Mouse (Mus musculus) spleen, adult 12 weeks (tissue): Measurements from ENCODE around the gene Got2.
A peak's percentile ranks its signal among the peaks of the same experiment; 100 is the strongest.

ENCODE experiments used
- DNase-seq: peaks from one replicate; pipeline ENCODE4 v3.0.0; 2022; ENCODE audit warnings: low spot score

Gene Got2

GRCm38 (mm10) chr8:95888285-95889136 is at the start of gene Got2:
Gene Got2 (minus strand): TSS chr8:95888547.
- peak; percentile 91 for DNase-seq

- DNase-seq, result no peak
These were observed 44.5 kb upstream of the Got2 start for GRCm38 (mm10) chr8:95932841-95933240.

GRCm38 (mm10) chr8:95929821-95930220 is 41.5 kb upstream of the Got2 start:
- DNase-seq, result no peak

- DNase-seq, result no peak
These were observed 27.8 kb upstream of the Got2 start for GRCm38 (mm10) chr8:95916106-95916505.

DNA sequence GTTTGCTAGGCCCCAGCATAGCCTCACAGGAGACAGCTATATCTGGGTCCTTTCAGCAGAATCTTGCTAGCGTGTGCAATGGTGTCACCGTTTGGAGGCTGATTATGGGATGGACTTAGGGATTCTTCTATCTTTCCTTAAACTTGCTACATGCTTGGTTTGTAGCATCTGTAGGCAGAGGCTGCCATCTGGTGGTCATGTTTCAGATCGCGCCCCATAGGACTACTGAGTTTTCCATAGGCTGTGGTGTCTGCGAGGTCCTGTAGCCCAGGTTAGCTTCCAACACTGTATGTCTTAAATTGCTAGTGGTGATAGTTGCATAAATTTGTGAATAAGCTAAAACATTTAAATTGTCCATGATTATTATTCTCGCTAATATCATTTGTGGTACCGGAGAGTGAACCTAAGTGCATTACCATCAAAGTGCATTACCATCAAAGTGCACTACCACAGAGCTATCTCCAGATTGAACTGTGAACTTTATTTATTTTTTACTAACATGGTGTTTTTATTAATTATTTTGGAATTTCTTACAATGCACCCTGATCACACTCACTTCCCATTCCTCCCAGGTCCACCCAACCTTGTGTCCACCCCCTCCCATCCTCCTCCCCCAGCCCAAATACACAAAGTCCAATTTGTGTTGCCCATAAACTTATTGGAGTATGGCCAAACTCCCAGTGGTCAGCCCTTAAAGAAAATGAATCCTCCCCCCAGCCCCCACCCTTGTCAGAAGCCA is 26.7 kb upstream of the Got2 start:
- DNase-seq, result peak; percentile 42

DNA sequence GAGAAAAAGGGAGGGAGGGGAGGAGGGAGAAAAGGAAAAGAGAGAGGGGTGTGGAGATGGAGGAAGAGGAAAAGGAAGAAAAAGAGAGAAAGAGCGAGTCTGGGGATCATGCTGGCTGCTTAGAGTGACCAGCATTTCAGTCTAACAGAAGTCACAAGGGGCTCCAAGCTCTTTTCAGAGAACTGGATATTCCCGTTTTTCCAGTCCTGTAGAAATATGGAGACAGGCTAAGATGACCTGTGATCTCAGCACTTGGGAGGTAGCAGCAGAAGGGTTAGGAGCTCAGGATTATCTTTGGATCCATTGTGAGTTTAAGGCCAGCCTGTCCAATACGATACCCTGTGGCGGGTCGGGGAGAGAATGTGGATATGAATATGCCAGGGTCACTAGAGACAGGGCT is 22.9 kb upstream of the Got2 start:
- no peak for DNase-seq

GRCm38 (mm10) chr8:95907885-95908284 is 19.5 kb upstream of the Got2 start:
- no peak for DNase-seq

- no peak for DNase-seq
These were observed 18.4 kb upstream of the Got2 start for GRCm38 (mm10) chr8:95906738-95907137.

- no peak for DNase-seq
These were observed 13.5 kb upstream of the Got2 start for GRCm38 (mm10) chr8:95901864-95902263.

GRCm38 (mm10) chr8:95893701-95894100 is 5.4 kb upstream of the Got2 start:
- no peak for DNase-seq

GRCm38 (mm10) chr8:95887578-95888284 is 616 bp downstream of the Got2 start:
- DNase-seq, result peak; percentile 57

GRCm38 (mm10) chr8:95886647-95887577 is 1.4 kb downstream of the Got2 start:
- peak; percentile 8 for DNase-seq

DNA sequence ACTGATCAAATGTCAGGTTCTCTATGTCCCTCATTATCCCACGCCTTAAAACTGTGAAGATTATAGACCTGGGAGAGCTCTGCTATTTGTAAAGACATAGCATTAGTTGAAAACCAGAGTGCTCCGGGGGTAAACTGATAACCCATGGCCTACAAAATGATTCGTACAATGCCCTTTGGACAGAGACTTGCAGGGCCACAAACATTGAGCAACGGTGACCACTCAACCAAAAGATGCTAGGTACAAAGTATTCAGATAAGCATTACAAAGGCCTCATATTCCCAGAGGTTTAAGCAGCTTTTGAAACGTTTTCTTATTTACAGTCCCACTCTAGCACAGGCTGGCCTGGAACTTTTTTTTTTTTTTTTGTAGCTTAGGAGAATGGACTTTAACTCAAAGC is 2.4 kb downstream of the Got2 start:
- no peak for DNase-seq

DNA sequence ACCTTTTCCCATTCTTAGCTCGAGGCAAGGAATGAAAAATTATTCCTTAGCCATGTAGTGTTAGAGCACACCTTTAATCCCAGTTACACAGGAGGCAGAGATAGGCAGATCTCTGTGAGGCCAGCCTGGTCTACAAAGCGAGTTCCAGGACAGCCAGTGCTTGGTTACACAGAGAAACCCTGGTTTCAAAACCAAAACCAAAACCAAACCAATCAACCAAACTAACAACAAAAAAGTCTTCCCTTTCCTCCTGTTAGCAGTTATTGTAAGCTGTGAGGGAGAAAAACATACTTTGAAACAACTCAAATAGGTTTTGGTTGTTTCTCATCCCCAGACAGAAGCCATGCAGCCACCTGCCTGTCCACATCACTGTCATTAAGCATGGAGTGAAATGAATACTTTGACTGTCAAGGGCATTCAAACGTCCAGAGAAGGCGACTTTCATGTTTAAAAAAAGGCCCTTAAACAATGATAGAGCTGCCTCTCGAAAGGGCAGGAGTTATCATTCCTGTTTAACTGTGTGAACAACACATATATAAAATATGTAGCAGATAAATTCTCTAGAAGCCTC is 3.0 kb downstream of the Got2 start:
- no peak for DNase-seq

- no peak for DNase-seq
These were observed 3.9 kb downstream of the Got2 start for GRCm38 (mm10) chr8:95884491-95884890.

DNA sequence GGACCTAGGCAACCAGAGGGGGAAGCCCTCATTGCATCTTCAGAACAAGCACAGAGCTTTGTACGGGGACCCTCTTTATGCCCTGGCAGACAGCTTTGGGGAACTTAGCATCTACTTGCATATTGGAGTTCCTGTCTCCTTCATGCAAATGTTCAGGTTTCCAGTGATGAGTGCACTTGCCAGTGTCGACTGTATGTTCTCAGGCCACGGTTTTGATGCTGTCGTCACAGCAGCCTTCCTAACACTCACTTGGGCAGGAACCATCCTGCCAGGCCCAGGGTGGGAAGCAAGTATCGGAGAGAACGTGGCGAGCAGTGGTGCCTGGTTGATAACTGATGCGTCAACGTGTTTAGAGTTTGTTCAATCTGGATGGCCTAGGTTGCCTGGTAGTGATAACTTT is 6.2 kb downstream of the Got2 start:
- DNase-seq, result no peak

GRCm38 (mm10) chr8:95881576-95881975 is 6.8 kb downstream of the Got2 start:
- no peak for DNase-seq

- no peak for DNase-seq
These were observed 8.5 kb downstream of the Got2 start for GRCm38 (mm10) chr8:95879823-95880222.

GRCm38 (mm10) chr8:95878176-95878962 is 10.0 kb downstream of the Got2 start:
- DNase-seq, result peak; percentile 46

GRCm38 (mm10) chr8:95875270-95875669 is 13.1 kb downstream of the Got2 start:
- DNase-seq, result no peak
